Mouse (Mus musculus): ENCODE measurements at regions not wholly inside any gene's neighbourhood (a gene's known extent, or its start where the extent isn't known, plus 50 kb on each side); places are given as distances from the start of the nearest gene placed in this dataset.

DNA sequence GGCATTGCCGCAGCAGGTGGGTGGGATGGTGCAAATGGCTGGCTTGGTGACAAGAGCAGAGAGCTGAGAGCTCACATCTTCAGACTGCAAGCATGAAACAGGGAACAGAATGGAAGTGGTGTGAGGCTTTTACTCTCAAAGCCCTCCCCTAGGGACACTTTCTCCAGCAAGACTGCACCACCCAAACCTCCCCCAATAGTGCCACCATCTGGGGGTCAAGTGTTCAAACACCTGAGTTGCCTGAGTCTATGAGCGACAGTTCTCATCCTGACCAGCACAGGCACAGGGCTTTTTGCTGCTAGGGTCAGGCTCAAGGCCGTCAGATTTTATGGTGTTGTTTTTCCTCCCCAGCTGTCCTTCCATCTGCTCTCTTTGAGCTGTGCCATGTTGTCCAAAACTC, 337.9 kb upstream of the Eif4g2 start:
- no peak for DNase-seq (ENCODE audit: low spot score in 2 of 2)

DNA sequence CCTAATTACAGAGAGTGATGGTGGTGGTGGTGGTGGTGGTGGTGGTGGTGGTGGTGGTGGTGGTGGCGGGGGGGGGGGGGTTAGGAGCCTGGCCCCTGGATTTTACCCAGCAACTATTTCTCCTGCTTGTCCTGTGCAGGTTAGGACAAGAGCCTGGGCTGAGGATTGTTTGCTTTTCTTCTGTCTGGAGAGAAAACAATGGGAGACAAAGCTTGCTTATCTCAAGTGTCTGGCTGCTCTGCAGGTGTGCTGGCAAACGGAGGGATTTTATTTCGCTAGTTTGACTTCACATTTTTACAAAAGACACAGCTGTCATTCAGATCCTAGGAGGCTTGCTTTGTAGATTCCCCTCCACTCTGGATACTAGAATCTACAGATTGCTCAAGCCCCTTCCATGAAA, 334.9 kb upstream of the Eif4g2 start:
- no peak for DNase-seq (ENCODE audit: low spot score in 2 of 2)

DNA sequence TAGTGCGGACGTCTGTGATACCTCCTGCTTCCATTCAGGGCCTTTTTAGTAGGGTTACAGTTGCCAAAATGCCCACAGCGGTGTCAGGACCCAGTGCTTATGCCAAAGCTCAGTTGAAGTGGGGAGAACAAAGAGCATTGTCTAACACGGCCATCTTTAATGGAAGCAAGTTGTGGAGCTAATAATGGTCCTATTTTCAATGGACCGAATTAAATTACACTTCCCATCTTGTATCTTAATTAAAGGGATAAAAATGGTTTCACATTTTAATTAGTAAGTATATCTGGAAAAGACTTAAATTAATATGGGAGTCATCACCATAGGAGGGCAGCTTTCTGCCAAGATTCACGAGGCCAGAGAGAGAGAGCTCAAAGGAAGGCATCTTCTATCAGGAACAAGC, 333.2 kb upstream of the Eif4g2 start:
- DNase-seq (ENCODE audit: low spot score in 2 of 2): no peak

DNA sequence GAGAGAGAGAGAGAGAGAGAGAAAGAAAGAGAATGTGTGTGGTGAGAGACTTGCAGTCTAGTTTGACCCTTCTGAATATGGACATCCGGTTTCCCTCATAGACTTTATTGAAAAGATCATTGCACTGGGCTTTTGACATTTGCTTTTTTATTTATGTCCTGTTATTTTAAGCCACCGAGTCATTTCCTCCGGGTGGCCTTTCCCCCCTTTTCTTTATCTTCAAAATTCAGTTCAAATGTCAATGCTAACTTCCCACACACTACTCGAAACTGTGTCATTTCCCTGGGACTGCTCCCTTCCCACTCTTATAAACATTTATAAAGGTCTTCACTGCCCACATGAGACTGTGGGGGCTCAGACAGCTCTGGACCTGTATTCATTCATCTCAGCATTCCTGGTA, 330.9 kb upstream of the Eif4g2 start:
- no peak for DNase-seq (ENCODE audit: low spot score in 2 of 2)

DNA sequence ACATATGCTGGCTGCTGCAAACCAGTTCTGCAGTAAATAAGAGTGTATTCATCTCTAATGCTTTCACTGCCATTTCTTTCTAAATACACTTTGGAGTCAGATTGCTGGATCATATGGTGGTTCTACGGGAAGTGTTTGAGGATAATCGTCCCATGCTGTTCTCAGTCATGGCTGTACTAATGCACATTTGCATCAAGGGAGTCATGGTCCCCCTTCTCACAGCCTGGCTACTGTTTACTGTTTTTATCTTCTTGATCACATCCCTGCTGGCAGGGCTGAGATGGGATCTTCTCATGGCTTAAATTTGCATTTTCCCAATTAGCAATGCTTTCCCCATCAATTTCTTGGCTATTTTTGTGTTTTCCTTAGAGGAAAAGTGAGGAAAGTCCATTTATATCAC, 330.1 kb upstream of the Eif4g2 start:
- no peak for DNase-seq (ENCODE audit: low spot score in 2 of 2)

DNA sequence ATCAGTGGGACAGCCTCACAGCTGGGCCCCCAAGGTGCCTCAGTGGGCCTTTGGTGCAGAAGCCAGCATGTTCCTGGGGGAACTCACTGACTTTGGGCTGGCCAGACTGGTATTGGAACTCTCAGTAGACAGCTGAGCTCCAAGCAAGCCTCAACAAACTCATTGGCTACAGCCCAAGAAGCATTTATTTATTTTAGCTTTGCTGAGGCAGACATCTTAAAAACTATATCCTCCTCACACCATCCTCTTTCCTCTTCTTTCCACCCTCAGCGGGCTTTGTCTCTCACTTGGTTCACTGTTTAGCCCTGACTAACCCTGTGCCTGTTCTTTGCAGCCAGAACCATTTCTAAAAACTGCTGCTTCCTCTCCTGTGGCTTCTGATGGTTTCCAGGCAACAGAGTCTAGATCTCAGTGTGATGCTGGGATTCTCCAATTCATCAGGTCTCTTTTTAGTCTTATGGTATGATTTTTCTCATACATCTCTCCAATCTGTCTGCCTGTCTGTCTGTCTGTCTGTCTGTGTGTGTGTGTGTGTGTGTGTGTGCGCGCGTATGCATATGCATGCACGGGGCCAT, 328.6 kb upstream of the Eif4g2 start:
- DNase-seq (ENCODE audit: low spot score in 2 of 2): peak; percentile 29 to 34

DNA sequence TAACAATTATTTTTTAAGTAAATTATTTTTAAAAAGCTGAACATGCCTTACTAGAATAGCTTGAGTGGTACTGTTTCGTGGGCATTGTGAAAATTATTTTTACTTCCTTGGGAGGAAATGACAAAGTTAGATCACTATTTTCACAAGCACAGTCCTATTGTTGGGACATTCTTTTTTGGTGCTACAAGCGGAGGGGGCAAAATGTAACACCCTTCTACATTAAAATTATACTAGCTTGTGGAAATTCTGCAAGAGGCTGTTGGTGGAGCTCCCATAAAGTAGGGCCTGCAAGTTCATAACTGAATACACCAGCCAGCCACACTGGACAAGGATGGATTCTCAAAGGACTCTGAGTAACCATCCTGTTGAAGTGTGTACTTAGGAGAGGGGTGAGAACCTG, 313.1 kb upstream of the Eif4g2 start:
- peak; percentile 21 to 26 for DNase-seq (ENCODE audit: low spot score in 2 of 2)

DNA sequence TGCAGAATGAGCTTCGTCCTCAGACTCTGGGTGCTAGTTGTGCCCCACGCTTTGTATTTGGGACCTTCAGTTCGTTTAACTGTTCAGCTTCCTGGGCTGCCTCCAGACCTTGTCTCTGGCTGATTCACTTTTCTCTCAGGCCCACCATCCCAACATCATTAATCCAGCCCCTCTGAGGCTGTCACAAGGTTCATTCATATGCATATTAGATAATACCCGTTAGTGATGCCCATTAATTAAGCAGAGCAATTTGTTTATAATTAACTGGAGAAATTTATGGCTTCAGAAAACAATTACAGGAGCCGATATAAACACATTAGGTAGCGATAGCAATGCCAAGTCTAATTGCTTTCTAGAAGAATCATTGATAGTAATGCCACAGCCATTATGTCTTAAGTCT, 312.3 kb upstream of the Eif4g2 start:
- DNase-seq (ENCODE audit: low spot score in 2 of 2): no peak

DNA sequence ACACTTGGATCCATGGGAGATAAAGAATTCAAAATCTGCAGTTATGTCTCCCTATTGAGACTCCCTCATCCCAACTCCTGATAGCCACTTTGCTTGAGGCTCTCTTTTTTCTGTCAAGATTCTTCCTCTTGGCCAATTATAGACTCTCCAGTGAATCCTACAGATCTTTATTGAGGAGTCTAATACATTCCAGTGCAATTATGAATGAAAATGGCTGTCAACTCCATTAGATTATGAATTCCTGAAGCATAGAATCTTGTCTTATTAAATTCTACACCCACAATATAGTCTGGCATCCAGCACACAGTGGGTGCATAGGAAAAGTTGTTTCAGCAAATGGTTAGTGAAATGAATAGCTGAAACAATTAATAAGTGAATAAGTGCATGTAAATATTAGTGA, 311.0 kb upstream of the Eif4g2 start:
- no peak for DNase-seq (ENCODE audit: low spot score in 2 of 2)

DNA sequence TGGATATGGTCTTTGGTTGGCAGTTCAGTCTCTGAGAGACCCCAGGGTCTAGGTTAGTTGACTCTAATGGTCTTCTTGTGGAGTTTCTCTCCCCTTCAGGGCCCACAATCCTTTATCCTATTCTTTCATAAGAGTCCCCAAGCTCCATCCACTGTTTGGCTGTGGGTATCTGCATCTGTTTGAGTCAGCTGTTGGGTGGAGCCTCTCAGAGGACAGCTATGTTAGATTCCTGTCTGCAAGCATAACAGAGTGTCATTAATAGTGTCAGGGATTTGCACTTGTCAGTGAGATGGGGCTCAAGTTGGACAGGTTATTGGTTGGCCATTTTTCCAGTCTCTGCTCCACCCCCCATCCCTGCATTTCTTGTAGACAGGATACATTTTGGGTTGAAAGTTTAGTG, 306.9 kb upstream of the Eif4g2 start:
- DNase-seq (ENCODE audit: low spot score in 2 of 2): no peak

DNA sequence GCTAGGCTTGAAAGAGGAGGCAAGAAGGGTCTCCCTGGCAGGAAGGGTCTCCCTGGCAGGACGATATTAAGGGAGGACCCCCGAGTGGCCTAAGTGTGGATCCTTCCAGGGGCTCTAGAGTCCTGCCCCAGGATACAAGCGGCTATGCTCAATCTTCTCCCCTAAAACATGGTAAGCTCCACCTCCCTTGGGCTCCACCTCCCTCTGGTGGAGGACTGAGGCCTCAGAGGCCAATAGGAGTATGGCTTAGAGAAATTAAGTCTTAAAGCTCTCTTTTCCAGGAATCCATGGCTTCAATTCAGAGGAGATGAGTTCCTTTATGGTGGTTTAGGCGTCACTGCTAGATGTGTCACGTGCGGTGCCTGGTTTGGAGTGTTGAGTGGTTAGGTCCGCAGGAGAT, 291.7 kb upstream of the Eif4g2 start:
- DNase-seq (ENCODE audit: low spot score in 2 of 2): no peak

DNA sequence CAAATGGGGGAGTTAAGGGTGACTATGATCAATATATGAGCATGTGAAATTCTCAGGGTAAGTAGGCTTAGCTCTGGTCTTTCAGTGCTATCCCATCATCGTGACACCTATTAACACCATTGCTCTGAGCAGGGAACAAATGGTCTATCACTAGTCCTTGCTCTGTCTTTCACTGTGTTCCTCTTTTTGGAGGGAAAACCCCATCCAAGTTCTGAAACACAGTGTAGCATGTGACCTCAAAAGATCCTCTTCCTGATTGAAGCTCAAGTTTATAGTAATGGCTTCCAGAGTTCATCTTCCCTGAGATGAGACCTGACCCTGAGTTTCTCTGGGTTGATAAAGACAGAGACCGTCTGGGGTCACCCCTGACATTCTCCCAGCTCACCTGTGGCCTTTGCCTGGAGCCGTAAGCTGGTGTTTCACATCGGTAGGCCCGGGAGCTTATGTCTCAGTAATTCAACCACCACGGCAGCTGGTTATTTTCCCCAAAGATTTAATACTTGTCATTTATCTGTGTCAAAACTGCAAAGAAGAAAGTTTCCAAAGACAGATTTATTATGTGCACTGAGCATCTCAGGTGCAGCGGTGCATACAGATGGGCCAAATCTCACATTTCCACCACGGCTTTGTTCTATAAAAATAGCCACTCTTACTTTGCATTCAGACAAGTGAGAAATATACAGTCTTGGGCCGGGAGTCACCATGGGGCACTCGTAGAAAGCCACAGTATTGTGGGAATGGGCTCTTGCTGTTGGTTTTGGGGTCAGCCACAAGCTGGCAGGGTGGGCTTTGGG, 290.7 kb upstream of the Eif4g2 start:
- DNase-seq (ENCODE audit: low spot score in 2 of 2): no peak

DNA sequence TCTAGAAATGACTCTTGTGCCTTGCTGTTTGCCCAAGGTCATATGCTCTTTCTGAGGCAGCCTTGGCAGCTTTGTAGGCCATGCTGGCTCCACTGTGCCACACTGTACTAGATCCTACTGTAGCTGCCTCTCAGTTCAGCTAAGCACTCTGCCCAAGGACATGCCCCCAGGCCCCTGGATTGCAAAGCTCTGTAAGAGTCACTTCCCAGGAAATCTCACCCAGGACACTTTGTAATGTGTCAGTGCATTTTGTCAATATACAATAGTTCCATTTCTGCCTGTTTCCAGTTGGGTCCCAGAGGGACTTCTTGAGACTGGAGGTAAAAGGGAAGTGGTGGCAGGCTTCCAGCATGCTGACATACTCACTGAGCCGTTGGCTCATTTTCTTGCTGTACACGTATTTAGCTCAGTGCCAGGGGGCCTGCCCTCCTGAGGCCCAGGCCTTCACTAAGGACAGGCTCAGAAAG, 287.6 kb upstream of the Eif4g2 start:
- no peak for DNase-seq (ENCODE audit: low spot score in 2 of 2)

DNA sequence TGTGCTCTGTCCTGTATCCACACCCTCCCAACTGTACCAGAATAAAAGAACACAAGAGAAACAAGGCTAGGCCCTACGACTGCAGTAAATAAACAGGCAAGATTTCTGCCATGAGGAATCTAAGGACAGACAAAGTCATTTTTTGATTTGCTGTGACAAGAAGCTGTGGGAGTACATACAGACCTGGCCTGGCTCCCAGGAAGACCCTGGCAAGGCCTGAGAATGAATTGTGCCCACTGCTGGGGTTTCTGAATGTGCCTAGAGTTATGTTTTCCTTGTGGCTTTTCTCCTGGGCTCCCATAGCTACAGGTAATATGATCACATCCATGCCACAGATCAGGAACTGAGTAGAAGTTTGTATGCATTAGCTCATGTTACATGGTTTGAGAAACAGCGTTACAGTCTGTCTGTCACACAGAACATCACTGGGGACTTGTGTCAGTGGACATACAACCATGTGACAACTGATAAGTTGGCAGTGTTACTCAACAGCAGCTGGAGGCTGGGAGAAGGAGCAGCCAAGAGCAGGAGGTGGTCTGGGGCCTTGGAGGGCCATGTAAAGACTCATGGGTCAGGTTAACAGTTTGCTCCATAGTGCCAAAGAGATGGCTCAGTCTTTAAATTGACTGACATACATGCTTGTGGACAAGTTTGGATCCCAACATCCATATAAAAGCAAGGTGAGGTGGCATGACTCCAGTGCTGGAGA, 285.6 kb upstream of the Eif4g2 start:
- DNase-seq (ENCODE audit: low spot score in 2 of 2): no peak

DNA sequence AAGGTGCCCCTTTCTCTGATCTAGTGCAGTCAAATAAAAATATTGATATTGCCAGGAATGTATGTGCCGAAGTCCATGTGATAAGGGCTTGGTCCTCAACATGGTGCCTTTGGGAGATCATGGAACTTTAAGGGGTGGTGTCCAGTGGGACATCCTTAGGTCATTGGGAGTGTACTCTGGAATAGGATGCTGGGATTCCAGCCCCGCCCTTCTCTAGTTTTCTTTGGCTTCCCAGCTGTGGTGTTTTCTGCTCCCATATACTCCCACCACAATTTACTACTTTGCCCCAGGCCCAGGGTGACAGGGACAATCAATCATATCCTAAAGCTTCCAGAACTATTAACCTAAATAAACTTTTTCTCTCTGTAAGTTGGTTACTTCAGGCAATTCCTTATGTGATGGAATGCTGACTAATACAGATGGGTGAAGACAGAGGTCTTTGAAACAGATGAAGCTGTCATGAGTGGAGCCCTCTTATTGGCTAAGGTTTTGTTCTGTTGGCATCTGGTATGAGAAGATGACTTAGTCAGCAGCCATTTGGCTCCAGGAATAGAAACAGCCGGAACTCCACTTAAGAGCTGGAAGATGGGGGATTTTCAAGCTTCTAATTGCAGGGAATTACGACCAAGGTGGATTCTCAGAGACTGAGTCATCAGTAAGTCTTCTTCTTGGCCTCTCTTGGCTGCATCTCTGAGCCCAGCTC, 284.3 kb upstream of the Eif4g2 start:
- DNase-seq (ENCODE audit: low spot score in 2 of 2): peak in 1 of 2 experiments; percentile 25

DNA sequence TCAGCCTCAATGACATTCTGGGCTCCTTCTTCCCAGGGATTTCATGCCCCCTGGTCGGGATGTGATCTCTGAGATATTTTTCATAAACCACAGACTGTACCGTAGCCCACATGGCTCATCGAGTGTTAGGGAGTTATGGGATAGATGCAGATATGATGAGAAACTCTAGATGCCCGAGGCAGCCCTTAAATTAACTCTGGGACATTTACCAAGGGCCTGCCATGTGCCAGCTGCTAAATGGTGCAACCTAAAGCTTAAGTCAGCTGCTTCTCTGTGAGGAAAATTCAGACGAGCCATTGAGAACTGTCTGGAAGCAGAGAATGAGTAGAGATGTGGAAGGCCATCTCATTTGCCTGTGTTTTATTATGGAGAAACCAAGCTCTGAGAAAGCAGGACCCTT, 282.6 kb upstream of the Eif4g2 start:
- DNase-seq (ENCODE audit: low spot score in 2 of 2): no peak

DNA sequence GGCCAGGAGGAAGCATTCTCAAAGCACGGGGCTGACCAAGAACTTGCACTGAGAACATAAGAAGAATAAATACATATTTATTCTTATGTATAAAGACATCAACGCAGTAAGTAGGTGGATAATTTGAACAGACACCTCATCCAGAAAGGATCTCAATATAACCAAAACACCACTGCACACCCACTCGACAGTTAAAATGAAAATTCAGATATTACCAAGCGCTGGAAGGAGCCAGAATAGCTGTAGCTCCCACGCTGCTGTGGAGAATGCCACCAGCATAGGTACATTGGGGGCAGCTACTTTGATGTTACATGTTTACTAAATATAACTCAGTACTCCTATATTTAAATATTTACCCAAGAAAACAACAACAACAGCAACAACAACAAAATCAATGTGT, 280.4 kb upstream of the Eif4g2 start:
- DNase-seq (ENCODE audit: low spot score in 2 of 2): peak in 1 of 2 experiments; percentile 46

DNA sequence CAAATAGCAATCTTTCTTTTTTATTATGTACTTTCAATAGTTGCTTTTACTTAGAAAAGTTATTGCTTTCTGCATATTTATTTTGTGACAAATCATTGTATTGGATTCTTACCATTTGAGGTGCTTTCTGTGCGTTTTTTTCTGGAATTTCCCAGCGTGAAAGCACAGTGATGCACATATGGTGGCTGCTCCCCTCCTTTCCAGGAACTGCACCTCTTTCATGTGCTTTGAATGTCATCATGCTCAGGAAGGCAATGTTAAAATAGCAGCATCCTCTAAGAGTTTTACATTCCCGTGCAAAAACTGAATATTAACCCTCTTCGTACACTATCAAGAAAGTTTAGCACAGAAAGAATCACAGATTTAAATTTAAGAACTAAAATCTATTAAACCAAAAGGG, 279.8 kb upstream of the Eif4g2 start:
- no peak for DNase-seq (ENCODE audit: low spot score in 2 of 2)

DNA sequence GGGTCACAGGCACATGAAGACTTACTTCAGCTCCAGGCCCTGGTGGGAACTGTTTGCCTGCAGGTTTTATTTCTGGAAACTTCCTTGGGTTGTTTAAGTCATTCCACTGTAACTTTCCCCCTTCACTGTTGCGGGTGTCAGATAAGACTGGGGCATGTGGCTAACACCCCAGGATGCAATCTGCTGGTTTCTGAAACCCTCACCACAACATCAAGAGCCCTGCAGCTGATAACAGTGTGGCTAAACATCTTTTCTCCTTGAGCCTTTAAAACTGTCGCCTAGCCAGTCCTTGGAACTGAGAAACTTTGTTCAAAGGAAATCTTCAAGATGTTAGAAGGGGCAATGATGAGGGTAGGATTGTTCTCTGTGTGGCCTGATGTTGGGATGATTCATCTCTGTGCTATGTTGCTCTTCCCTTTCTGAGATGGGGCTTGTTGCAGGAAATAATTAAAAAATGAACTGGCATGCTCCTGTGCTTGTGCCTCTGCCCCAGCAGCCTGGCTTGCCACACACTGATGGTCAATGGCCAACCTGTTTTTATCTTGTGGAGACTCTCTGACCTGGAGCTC, 272.3 kb upstream of the Eif4g2 start:
- no peak for DNase-seq (ENCODE audit: low spot score in 2 of 2)

DNA sequence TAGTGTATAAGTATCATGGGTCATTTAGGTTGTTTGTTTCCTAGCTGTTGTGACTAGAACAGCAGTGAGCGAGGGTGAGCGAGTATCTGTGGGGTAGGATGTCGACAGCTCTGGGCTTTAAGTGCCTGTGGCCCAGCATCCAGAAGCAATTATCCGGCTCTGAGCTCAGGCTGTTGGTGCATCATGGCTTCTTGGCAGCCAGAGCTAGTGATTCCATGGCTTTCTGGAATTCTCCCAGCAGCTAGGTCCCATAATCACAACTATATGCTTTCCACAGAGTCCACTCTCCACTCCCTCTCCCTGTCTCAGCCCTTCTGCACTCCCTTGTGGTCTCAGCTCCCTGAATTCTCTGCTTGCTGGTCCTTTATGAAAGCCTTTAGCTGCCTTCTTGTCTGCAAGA, 271.2 kb upstream of the Eif4g2 start:
- no peak for DNase-seq (ENCODE audit: low spot score in 2 of 2)

DNA sequence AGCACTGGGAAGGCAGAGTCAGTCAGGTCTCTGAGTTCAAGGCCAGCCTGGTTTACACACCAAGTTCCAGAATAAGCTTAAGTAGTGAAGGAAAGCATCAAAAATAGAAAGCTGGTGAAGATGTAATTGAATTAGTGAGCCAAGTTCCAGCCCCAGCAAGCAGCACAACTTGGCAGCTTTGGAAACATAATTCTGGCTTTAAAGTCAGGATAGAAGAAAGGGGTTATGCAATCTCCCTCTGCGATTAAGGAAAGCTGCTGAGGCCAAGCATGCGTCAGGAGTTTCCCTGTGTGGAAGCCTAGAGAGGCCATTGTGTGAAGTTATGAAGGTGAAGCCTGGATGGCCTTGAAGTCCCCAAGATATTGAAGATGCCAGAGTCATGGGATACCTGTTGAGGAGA, 269.3 kb upstream of the Eif4g2 start:
- no peak for DNase-seq (ENCODE audit: low spot score in 2 of 2)

DNA sequence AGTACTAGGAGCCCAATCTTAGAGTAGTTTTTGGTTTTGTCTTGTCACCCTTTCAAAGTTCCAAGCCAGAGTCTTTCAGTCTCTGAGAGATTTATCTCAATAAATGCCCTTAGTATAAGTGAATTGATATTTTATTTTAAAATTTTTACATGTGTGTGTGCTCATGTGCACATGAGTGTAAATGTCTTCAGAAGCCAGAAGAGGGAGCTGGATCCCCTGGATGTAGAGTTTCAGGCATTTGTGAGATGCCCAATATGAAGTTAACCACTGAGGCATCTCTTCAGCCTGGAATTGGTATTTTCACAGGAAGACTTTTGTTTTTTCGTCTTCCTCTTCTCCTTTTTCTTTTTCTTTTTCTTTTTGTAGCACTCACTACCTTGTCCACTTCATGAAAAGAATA, 262.3 kb upstream of the Eif4g2 start:
- no peak for DNase-seq (ENCODE audit: low spot score in 2 of 2)

All from right cerebral cortex, adult 2 months (tissue).